Mouse (Mus musculus) limb, embryonic 15.5 days (tissue): ENCODE measurements around the gene 4930544D05Rik. TPM values are rescaled to one million over a fixed set of nuclear protein-coding genes. Genes with fewer than 3 reads are reported as not detected.
"Not testable (repeated sequence)": the region's sequence is repeated elsewhere in the genome, so short reads cannot be mapped to it uniquely, and the experiment has no call there.

Experiments used
- ATAC-seq: fragments of 200-750 bp; cut with Nextera tagmentation; 2 replicates; pipeline ENCODE4 v1.8.0; 2017; ENCODE audit warnings: low read depth, moderate TSS enrichment; ENCODE audit not compliant: insufficient number of reproducible peaks, low FRiP score, low TSS enrichment
- H3K27ac ChIP-seq: fragments of 300-500 bp; sonication (generic); 2 replicates; pipeline ENCODE4 v1.5.1; 2015; ENCODE audit warnings: moderate library complexity, mild to moderate bottlenecking, inconsistent platforms
- H3K27me3 ChIP-seq: fragments of 300-500 bp; sonication (generic); 2 replicates; pipeline ENCODE4 v1.6.1; 2015; ENCODE audit warnings: inconsistent platforms
- H3K36me3 ChIP-seq: fragments of 300-500 bp; sonication (generic); 2 replicates; pipeline ENCODE4 v1.6.1; 2015; ENCODE audit warnings: inconsistent platforms
- H3K4me1 ChIP-seq: fragments of 300-500 bp; sonication (generic); 2 replicates; pipeline ENCODE4 v1.6.1; 2015; ENCODE audit warnings: inconsistent platforms
- H3K4me2 ChIP-seq: fragments of 300-500 bp; sonication (generic); 2 replicates; pipeline ENCODE4 v1.6.1; 2015; ENCODE audit warnings: mild to moderate bottlenecking, inconsistent platforms
- H3K4me3 ChIP-seq: fragments of 300-500 bp; sonication (generic); 2 replicates; pipeline ENCODE4 v1.5.1; 2015; ENCODE audit warnings: mild to moderate bottlenecking, inconsistent platforms
- H3K9ac ChIP-seq: fragments of 300-500 bp; sonication (generic); 2 replicates; pipeline ENCODE4 v1.6.1; 2015; ENCODE audit warnings: inconsistent platforms
- H3K9me3 ChIP-seq: fragments of 300-500 bp; sonication (generic); 2 replicates; pipeline ENCODE4 v1.6.1; 2016; ENCODE audit warnings: inconsistent platforms
- WGBS: fragments of 180-500 bp; shearing (Covaris S2); methylation state at CpG from one replicate; pipeline ENCODE4 v1.1.7; 2015; 5-methylcytosine and 5-hydroxymethylcytosine counted together
- polyA plus RNA-seq: library from polyadenylated mRNA; unstranded; fragments of >200 nt; fragmentation: Nextera tagmentation; extraction: Ambion mirVana; gene quantifications from 2 replicates; pipeline ENCODE4 v1.2.1, GENCODE M21; 2015

4930544D05Rik gene
- not detected in 2 replicates for polyA plus RNA-seq

GRCm38 (mm10) chr11:70615516-70616093, at the start of gene 4930544D05Rik:
Gene 4930544D05Rik (plus strand): TSS chr11:70615848.
- no peaks in the 10 kb centered on the region for H3K9me3 ChIP-seq
- H3K4me3 ChIP-seq: peak within 1 kb of the TSS; percentile 41
- peak within 1 kb of the TSS; percentile 91 for H3K4me2 ChIP-seq
- H3K36me3 ChIP-seq: peaks cover 27% of the 10 kb centered on the region
- peak within 1 kb of the TSS; percentile 34 for H3K27ac ChIP-seq
- WGBS: 12% methylated on average over 21 of the region's 21 CpGs
- H3K27me3 ChIP-seq: no peaks in the 10 kb centered on the region
- peak within 1 kb of the TSS; percentile 44; the same call in 1 of the 2 replicates for H3K9ac ChIP-seq
- peaks cover 15% of the 10 kb centered on the region for H3K4me1 ChIP-seq
- no peak for ATAC-seq

- 34% methylated on average over 7 of the region's 7 CpGs for WGBS
- Histone ChIP-seq H3K36me3 (peaks cover 8% of the 10 kb centered on the region; the same call in 1 of the 2 replicates), H3K4me2 (no peak overlapping the region), H3K4me1 (peaks cover 37% of the 10 kb centered on the region), H3K9me3 (no peaks in the 10 kb centered on the region), H3K9ac (no peak overlapping the region), H3K4me3 (no peak overlapping the region), H3K27me3 (no peaks in the 10 kb centered on the region), H3K27ac (no peak overlapping the region)
- no peak for ATAC-seq
Observed at GRCm38 (mm10) chr11:70566586-70566985, 49.1 kb upstream of the 4930544D05Rik start.

DNA sequence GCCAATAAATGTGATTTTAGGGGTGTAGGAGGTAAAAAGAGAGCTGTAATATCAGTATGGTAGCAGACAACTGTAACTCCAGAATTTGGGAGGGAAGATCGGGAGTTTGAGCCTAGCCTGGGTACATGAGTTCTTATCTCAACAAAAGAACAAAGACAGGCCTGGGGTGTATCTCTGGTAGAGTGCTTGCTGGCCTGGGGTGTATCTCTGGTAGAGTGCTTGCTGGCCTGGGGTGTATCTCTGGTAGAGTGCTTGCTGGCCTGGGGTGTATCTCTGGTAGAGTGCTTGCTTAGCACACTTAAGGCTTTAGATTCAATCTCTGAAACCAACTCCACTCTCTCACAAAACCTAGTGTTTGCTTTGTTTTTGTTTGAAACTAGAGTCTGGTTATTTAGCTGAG, 45.0 kb upstream of the 4930544D05Rik start:
- not testable (repeated sequence) for H3K27ac ChIP-seq, H3K9ac ChIP-seq, H3K4me3 ChIP-seq, ATAC-seq, H3K4me2 ChIP-seq, H3K36me3 ChIP-seq, H3K9me3 ChIP-seq, H3K27me3 ChIP-seq
- WGBS: 91% methylated on average over 1 of the region's 1 CpGs
- peaks cover 20% of the 10 kb centered on the region for H3K4me1 ChIP-seq

- Histone ChIP-seq H3K4me2 (no peak overlapping the region), H3K4me3 (no peak overlapping the region), H3K27me3 (no peaks in the 10 kb centered on the region), H3K27ac (0 out of 2 replicates have a peak overlapping the region, but pooled peaks have one; percentile 17), H3K9ac (no peak overlapping the region), H3K4me1 (peaks cover 22% of the 10 kb centered on the region), H3K36me3 (peaks cover 8% of the 10 kb centered on the region; the same call in 1 of the 2 replicates), H3K9me3 (no peaks in the 10 kb centered on the region)
- WGBS: 91% methylated on average over 1 of the region's 1 CpGs
- ATAC-seq: no peak
Observed at GRCm38 (mm10) chr11:70571641-70572040, 44.0 kb upstream of the 4930544D05Rik start.

GRCm38 (mm10) chr11:70572348-70572902, 43.2 kb upstream of the 4930544D05Rik start:
- Histone ChIP-seq H3K4me3 (no peak overlapping the region), H3K27me3 (no peaks in the 10 kb centered on the region), H3K27ac (no peak overlapping the region), H3K4me1 (peaks cover 25% of the 10 kb centered on the region), H3K9me3 (no peaks in the 10 kb centered on the region), H3K4me2 (no peak overlapping the region), H3K9ac (no peak overlapping the region), H3K36me3 (peaks cover 8% of the 10 kb centered on the region; the same call in 1 of the 2 replicates)
- no peak for ATAC-seq
- 48% methylated on average over 5 of the region's 5 CpGs for WGBS

DNA sequence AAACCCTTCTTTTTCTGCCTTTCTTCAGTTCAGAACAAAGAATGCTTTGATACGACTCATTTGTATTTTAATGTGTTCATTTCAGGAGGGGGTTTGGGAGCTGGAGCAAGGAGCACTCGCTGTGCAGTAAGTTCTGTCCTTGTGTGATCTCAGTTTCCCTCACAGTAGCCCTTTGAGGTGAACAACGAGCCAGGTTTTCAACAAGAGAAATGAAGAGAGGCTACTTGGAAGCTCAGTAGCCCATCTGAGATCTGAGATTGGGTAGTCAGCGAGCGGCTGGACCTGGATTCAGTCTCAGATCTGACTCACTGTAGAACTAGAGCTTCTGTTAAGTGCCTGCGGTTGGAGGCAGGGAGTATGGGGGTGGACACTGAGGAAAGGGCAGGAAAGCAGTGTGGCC, 41.8 kb upstream of the 4930544D05Rik start:
- ATAC-seq: no peak
- Histone ChIP-seq H3K36me3 (no peaks in the 10 kb centered on the region), H3K9me3 (no peaks in the 10 kb centered on the region), H3K4me1 (peaks cover 39% of the 10 kb centered on the region), H3K4me2 (no peak overlapping the region), H3K27ac (no peak overlapping the region), H3K27me3 (no peaks in the 10 kb centered on the region), H3K9ac (no peak overlapping the region), H3K4me3 (no peak overlapping the region)
- 71% methylated on average over 6 of the region's 6 CpGs for WGBS

- H3K4me2 ChIP-seq: no peak overlapping the region
- 52% methylated on average over 3 of the region's 3 CpGs for WGBS
- no peak overlapping the region for H3K4me3 ChIP-seq
- peak overlapping the region; percentile 75 for H3K27ac ChIP-seq
- H3K9ac ChIP-seq: no peak overlapping the region
- H3K36me3 ChIP-seq: no peaks in the 10 kb centered on the region
- ATAC-seq: no peak
- no peaks in the 10 kb centered on the region for H3K27me3 ChIP-seq
- peaks cover 57% of the 10 kb centered on the region for H3K4me1 ChIP-seq
- no peaks in the 10 kb centered on the region for H3K9me3 ChIP-seq
Observed at GRCm38 (mm10) chr11:70577201-70577600, 38.4 kb upstream of the 4930544D05Rik start.

GRCm38 (mm10) chr11:70578962-70579361, 36.7 kb upstream of the 4930544D05Rik start:
- H3K9me3 ChIP-seq: no peaks in the 10 kb centered on the region
- no peak for ATAC-seq
- H3K4me3 ChIP-seq: no peak overlapping the region
- no peak overlapping the region for H3K4me2 ChIP-seq
- H3K36me3 ChIP-seq: no peaks in the 10 kb centered on the region
- no peak overlapping the region for H3K9ac ChIP-seq
- H3K27me3 ChIP-seq: no peaks in the 10 kb centered on the region
- H3K27ac ChIP-seq: peak overlapping the region; percentile 75
- peaks cover 64% of the 10 kb centered on the region for H3K4me1 ChIP-seq
- WGBS: 78% methylated on average over 6 of the region's 6 CpGs

DNA sequence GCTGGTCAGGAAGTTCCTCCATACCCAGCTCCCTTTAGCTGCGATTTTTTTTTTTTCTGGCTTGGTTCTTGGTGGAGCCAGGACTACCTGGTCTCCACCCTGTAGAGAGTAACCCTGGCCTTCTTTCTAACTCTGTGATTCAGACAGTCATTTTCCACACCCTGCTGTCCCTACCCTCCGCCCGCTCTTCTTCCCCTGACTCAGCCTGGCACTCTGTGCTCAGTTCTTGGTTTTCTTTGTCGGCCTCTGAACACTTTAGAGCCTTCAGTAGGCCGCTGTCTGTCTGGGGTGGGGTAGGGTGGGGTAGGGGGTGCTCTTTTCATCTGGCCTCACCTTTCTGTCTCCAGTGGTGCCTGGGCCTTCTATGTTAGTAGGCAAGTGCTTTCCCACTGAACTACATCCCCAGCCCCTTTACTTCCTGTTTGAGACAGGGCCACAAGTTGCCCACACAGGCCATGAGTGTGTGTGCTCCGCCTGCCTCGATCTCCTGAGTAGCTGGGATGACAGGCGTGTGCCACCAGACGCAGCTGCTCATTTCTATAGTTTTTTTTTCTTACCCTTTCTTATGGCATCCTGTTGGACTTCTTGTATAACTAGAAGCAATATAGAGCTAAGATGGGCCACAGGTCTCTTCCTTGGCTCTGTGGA, 35.8 kb upstream of the 4930544D05Rik start:
- H3K9ac ChIP-seq: no peak overlapping the region
- no peaks in the 10 kb centered on the region for H3K36me3 ChIP-seq
- H3K27ac ChIP-seq: peak overlapping the region; percentile 75
- H3K9me3 ChIP-seq: no peaks in the 10 kb centered on the region
- no peak overlapping the region for H3K4me2 ChIP-seq
- no peak for ATAC-seq
- peaks cover 71% of the 10 kb centered on the region for H3K4me1 ChIP-seq
- 72% methylated on average over 9 of the region's 9 CpGs for WGBS
- H3K27me3 ChIP-seq: no peaks in the 10 kb centered on the region
- H3K4me3 ChIP-seq: no peak overlapping the region

- H3K9ac ChIP-seq: no peak overlapping the region
- no peaks in the 10 kb centered on the region for H3K27me3 ChIP-seq
- peaks cover 76% of the 10 kb centered on the region for H3K4me1 ChIP-seq
- 41% methylated on average over 5 of the region's 5 CpGs for WGBS
- ATAC-seq: no peak
- no peak overlapping the region for H3K4me3 ChIP-seq
- H3K4me2 ChIP-seq: no peak overlapping the region
- no peaks in the 10 kb centered on the region for H3K36me3 ChIP-seq
- H3K9me3 ChIP-seq: no peaks in the 10 kb centered on the region
- H3K27ac ChIP-seq: peak overlapping the region; percentile 75
Observed at GRCm38 (mm10) chr11:70580358-70580720, 35.3 kb upstream of the 4930544D05Rik start.

- Histone ChIP-seq H3K4me1 (peaks cover 82% of the 10 kb centered on the region), H3K27ac (no peak overlapping the region), H3K36me3 (no peaks in the 10 kb centered on the region), H3K27me3 (no peaks in the 10 kb centered on the region), H3K4me3 (no peak overlapping the region), H3K9ac (no peak overlapping the region), H3K4me2 (no peak overlapping the region), H3K9me3 (no peaks in the 10 kb centered on the region)
- no peak for ATAC-seq
- WGBS: 79% methylated on average over 3 of the region's 3 CpGs
Observed at GRCm38 (mm10) chr11:70580921-70581320, 34.7 kb upstream of the 4930544D05Rik start.

DNA sequence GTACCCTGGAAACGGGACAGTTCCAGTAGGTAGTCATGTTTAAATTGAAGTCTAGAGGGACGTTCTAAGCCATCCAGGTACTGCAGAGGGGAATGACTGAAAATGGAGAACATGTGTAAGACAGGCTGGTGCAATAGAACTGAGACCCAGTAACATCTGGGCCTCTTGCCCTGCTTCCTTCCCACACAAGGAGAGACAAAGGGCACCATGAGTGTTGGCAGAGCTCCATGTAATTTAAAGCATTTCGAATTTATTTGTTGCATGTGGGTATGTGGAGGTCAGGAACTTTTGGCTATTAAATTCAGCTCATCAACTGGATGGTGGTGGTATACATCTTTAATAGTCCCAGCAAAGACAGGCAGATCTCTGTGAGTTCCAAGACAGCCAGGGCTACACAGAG, 33.5 kb upstream of the 4930544D05Rik start:
- H3K27ac ChIP-seq: peak overlapping the region; percentile 73; the same call in 1 of the 2 replicates
- H3K36me3 ChIP-seq: no peaks in the 10 kb centered on the region
- H3K9me3 ChIP-seq: no peaks in the 10 kb centered on the region
- H3K9ac ChIP-seq: no peak overlapping the region
- no peak overlapping the region for H3K4me3 ChIP-seq
- H3K4me1 ChIP-seq: peaks cover 79% of the 10 kb centered on the region
- no peaks in the 10 kb centered on the region for H3K27me3 ChIP-seq
- H3K4me2 ChIP-seq: no peak overlapping the region
- ATAC-seq: no peak
- WGBS: 29% methylated on average over 3 of the region's 3 CpGs
